Mouse (Mus musculus) layer of hippocampus, adult 9-10 months (tissue): ENCODE measurements around the gene Abhd16a.
A peak's percentile ranks its signal among the peaks of the same experiment; 100 is the strongest.

Experiments
- DNase-seq: peaks from one replicate; pipeline ENCODE4 v3.0.0; 2022; ENCODE audit warnings: low spot score

Gene Abhd16a

DNA sequence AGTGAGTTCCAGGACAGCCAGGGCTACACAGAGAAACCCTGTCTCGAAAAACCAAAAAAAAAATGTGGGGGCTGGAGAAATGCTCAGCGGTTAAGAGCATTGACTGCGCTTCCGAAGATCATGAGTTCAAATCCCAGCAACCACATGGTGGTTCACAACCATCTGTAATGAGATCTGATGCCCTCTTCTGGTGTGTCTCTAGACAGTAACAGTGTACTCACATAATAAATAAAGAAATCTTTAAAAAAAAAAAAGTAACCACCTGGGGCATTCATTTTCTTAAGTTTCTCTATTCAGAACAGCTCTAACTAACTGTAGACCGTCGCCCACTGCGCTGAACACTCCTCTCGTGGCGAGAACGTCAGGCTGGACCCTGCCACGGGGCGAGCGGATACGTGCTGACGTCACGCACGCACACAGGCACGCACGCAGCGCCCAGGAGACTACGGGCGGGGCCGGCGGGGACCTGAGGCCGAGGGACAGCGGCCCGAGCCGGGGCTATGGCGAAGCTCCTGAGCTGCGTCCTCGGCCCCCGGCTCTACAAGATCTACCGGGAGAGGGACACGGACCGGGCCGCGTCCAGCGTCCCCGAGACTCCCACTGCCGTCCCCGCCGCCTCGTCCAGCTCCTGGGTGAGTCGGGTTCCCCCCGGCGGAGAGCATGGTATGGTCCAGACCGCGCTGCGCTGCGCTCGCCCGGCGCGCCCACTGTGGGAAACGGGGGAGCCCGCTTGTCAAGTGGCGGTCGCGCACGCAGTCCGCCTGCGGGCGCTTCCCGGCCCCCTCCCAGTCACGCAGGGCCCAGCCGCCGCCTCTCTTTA is at the start of gene Abhd16a:
Gene Abhd16a (plus strand): TSS at position 439 of the 820 bp plus-strand sequence.
- DNase-seq, result peak; percentile 86

DNA sequence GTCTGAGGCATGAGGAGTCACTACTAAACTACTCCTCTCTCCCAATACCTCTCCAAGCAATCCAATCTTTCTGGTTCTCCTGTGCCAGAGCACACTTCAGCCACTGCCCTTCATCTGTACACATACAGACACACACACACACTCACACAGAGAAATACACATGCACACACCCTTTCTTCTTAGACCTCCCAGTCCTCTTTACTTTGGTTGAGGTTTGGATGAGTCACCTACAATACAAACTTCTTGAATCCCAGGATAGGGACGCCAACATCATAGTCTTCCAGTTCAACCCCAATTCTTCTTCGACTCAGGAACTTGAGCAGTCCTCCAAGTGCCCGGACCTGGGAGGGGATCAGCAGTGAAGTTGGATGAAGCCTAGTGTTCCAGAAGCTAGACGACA is 45.3 kb upstream of the Abhd16a start:
- DNase-seq, result no peak

DNA sequence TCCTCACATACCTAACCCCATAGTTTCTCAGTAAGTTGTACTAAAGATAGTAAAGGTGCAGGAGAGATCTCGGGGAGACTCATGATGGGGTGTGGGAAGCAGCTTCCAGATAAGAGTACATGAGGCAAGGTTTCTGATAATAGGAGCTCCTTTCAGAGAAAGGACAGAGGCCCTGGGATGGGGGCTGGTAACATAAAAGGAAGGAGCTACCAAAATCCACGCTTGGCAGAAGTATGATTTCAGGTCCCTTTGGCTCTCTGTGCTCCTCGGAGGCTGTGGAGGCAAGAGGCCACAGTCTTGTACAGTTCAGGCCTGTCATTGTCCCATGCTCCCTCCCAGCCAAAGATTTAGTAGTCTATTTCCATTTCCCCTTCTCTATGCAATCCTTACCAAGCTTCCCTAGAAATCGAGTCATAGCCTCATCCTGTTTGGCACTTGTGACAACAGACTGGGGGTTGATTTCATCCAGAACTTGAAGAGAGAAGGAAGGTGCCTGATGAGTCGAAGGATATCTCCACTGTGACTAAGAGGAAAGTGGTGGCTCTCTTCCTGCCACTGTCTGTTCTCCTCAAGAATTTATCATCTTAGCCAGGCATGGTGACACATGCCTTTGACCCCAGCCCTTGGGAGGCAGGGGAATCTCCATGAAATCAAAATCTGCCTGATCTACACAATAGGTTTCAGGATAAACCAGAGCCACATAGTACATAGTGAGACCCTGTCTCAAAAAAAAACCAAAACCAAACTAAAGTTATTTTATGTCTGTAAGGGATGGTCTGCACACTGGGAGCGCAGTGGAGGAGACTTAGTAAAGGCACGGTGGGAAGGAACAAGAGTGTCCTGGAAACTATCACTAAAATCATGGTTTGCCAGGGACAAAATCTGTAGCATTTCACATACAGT is 43.9 kb upstream of the Abhd16a start:
- no peak for DNase-seq

DNA sequence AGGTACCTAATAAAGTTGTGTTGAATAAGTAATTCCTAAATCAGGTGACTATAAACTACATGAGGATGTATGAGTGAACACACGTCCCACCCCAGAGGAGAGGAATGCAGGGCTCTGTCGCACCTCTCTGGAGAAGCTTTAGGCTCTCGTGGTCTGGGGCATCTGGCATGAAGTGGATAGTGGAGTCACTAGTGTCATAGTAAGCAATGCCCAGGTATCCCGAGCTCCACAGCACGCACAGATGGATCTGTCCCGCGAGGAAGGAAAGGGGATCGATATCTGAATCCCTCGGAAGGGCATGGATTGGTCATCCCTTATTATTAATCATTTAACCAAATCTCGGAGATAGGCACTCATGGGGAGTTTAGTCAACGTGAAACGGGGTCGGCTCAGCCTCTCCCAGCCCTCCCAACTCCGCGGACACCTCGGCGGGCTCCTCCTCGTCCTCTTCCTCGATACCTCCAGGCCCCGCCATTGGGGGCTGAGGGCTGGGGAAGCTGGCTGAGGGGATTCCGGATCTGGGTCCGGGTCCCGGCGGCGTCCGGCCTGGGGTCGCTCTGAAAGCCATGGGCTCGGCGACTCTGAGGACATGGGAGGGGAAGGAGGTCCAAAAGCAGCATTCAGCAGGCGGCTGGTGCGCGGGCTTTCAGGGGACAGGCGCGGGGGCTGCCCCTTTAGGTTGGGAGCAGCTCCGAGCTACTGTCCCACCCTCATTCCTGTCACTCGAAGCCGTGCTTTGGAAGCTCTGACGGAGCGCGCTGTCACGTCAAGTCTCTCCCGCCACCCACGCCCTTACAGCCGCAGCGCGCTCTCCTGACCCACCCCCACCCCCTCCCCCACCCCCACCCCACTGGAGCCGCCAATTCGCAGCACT is 43.0 kb upstream of the Abhd16a start:
- DNase-seq, result no peak

DNA sequence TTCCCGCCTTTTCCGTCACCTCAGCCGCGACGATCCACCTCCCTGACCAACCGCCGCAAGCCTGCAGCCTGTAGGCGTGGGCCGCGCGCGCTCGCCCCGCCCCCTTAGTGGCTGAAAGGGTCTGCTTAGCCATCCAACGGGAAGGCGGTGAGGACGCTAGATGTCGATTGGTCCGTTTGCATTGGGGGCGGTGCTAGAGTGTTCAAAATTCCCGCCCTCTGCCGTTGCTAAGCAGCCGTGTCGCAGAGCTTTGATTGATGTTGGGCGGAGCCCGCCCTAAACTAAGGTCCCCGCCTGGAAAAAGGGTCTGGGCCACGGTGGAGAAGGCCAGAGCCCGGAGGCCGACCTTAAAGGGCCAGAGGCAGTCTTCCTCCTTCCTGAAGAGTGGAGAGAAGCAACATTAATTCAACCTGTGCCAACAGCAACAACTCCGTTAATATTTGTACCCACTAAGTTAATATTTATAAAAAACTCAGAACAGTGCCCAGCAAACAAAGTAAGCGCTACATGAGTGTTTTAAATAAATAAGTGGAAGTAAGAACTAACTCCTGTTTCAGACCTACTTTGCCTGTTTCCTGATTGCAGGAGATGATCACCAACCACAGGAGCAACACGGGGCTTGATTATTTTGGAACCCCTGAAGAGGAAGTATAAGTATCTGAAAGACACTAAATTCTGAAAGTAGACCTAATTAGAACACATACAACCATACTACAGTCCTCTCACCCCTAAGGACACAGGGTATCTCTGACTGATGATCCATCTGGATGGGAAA is 42.2 kb upstream of the Abhd16a start, which contains the start of gene Msh5:
Gene Msh5 (minus strand): TSS at position 65 of the 775 bp plus-strand sequence.
- peak; percentile 79 for DNase-seq

DNA sequence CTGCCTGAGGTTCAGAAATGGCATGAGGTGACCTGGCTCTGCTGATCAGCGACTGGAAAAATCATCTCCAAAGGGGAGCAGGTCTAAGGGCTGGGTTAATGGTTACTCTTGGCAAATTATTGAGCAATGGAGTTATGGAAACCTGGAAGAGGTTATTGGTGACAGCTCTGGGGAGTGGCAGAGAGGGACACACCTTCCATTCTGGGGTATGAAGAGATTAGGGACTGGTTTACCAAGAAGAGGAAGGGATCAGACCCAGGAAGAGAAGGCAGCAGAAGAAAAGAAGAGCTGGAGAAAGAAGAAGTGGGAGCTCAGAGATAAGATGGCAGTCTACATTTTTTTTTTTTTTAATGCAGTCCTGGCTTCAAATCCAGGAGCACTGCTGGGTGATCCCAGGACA is 41.4 kb upstream of the Abhd16a start:
- DNase-seq, result no peak

DNA sequence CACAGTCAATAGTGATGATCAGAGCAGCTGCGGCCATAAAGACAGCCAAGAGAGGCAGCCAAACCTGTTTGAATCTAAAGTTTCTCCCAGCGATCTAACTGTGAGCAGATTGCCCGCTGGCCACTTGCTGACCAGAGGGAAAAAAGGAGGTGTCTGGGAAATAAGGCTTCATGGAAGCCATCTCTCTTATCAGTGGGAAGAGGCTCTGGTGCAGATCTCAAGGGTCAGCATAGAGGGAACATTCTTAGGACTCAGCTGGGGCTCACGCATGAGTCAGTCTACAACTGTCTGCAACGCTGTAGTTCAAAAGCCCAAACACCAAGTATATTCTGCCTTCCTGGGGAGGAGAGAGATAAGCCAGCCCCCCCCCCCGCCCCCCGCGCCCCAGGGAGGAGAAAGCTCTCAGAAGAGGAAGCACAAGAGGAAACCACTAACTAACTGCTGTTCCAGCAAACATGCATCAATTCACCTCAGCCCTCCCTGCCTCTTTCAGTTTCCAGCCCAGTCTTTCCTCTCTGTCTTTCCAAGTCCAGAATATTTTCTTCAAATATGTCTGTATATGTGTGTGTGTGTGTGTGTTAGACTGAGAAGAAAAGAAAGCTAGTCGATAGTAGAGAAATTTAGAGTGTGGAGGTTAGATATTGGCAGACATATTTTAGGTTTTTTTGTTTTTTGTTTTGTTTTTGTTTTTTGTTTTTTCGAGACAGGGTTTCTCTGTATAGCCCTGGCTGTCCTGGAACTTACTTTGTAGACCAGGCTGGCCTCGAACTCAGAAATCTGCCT is 40.7 kb upstream of the Abhd16a start:
- no peak for DNase-seq

DNA sequence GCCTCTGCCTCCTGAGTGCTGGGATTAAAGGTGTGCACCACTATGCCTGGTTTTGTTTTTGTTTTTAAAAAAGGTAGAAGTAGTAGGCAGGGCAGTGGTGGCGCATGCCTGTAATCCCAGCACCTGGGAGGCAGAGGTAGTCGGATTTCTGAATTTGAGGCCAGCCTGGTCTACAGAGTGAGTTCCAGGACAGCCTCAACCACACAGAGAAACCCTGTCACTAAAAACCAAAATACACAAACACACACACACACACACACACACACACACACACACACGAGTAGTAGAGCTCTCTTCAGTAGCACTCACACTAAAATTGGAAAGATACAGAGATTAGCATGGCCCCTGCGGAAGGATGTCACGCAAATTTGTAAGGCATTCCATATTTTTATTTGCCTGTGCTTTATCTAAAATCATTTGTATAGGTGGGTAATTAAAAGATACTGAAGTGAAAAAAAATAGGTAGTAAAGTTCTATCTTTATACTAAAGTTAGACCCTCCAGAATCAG is 40.1 kb upstream of the Abhd16a start:
- DNase-seq, result no peak

DNA sequence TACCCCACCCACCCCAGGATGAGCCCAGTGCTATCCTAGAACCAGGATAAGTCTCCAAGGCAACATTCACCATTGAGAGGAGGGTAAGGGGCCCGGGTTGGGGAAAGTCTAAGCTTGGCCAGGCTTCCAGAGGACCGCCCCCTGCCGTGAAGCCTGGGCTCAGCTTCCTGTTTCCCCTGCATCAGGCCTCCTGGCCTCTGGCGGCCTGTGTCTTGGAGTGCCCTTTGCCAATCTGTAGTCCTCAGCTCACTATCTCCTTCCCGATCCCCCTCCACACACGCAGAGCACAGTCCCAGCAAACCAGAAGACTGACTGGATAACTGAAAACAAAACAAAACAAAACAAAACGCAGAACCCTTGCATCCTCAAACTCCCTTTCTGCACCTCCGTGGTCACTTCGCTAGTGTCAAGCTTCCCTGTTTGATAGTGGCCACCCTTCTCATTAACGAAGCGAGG is 39.5 kb upstream of the Abhd16a start, which contains the start of gene Clic1:
Gene Clic1 (plus strand): TSS at position 406 of the 456 bp plus-strand sequence.
- DNase-seq, result no peak

DNA sequence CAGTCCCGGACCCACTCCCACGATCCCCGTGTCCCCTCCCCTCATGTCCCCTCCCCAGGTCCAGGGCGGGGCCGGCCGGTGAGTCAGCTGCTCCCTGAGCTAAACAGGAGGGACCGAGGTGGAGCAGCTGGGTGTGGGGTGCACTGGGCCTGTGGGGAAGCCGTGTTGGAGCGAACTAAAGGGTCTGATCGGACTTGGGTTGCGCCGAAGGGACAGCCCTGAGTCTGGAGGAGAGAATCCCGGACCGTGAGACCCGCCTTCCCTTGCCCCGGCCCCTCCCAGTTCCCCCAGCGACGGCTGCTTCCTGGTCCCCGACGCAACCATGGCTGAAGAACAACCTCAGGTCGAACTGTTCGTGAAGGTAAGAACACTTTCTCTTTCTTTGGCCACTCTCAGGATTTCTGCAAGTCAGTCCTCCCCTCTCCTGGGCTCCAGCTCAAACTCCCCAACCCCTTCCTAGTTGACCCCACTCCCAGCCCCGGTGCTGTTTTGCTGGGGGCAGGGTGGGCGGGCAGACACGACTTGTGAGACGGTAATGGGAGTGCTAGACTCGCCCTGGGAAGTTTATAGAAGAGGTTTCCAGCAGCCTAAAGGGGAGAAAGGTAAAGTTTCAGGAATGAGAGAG is 38.8 kb upstream of the Abhd16a start:
- DNase-seq, result no peak

DNA sequence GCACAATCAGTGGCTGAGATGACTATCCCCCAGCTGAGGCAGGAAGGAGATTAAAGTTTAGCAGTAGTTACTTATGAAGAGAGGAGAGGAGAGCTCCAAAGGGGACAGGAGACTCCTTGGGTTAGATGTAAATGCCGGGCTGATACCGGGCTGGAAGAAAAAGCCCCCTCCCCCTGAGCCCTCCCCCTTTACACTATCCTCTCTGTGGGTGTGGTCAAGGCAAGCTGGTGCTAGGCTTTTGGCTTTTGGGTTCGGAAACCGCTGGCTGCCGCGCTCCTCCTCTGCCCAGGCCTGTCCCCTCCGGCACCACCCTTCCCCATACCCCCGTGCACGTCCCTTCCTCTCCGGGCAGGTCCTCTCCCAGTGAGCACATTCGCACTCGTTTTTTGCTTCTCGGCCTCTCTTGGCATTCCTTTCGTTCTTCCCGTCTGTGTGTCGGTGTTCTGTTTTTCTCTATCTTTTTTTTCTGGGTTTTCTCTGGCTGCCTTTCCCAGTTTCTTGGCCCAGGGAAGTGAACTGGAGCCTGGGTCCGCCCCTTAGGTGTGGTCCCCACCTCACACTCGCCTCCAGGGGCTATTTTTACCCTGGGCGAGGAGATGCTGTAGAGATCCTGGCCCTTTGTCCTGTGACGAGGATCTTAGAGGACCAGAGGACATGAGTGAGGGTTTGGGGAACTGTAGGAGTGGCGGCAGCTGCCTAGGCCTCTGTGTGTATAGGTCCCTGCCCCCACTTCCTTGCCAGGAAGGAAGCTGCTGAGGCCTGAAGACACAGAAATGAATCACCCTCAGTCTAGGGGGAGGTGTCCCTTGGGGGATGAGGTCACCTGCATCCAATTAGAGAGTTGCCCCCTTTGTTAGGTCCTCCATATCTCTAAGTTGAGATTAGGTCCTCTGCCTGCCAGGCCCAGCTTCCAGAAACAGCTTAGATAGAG is 37.6 kb upstream of the Abhd16a start:
- no peak for DNase-seq

DNA sequence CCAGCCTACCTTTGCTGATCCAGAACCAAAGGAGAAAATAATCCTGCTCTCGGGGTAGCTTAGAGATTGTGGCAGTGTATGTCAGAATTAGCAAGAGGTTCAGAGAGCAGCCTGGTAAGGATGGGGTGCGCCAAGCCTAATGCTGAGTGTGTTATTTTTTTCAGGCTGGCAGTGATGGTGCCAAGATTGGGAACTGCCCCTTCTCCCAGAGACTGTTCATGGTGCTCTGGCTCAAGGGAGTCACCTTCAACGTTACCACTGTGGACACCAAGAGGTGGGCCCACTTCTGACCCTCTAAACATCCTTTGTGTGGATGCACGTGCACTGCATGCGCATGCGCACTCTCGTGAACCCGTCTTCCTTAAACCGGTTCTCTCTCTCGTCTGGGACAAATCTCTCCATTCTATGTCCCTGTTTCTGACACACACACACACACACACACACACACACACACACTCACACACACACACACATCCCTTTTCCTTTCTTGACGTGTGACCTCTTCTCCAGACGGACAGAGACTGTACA is 36.7 kb upstream of the Abhd16a start:
- DNase-seq, result no peak

DNA sequence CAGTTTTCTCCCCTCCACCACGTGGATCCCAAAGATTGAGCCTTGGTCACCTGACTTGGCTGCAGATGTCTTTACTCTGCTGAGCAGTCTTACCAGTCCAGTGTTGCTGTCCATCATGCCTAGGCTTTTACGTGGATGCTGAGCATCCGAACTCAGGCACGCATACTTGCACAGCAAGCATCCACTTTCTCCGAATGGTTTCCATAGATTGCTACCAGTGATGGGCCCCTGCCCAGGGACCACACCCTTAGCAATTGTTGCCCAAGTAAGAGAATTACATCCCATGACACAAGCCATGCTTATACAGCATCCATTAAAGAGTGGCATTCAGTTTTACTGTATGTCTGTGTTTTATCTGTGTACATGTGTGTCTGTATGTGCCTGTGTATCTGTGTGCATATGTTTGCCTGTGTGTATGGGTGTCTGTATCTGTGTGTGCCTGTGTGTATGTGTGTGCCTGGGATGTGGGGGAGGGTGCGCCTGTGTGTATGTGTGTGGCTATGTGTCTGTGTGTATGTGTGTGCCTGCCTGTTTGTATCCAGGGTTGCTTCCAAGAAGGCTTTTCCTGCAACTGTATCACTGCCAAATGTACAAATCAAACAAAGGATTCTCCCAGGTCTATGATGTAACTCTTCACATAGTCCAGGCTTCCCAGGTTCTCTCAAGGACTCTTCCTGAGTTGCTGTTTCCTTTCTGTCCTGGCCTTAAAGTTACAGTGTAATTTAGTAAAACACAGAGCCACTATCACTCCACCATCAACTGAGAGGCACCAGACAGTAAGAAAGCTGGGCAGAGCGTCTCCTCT is 33.2 kb upstream of the Abhd16a start:
- DNase-seq, result no peak

DNA sequence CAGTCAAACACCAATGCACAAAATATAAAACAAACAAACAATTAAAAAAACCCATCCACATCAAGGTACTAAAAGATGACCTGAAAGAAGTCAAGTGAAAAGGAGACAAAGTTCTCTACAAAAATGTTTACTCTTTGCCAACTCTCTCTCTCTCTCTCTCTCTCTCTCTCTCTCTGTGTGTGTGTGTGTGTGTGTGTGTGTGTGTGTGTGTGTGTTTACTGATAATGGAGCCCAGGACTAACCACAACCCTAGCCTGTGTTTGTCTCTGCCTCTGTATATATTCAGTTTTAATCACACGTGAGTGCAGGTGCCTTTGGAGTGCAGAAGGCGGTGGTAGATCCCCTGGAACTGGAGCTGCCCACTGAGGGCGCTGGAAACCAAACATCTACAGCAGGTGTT is 32.0 kb upstream of the Abhd16a start:
- no peak for DNase-seq

DNA sequence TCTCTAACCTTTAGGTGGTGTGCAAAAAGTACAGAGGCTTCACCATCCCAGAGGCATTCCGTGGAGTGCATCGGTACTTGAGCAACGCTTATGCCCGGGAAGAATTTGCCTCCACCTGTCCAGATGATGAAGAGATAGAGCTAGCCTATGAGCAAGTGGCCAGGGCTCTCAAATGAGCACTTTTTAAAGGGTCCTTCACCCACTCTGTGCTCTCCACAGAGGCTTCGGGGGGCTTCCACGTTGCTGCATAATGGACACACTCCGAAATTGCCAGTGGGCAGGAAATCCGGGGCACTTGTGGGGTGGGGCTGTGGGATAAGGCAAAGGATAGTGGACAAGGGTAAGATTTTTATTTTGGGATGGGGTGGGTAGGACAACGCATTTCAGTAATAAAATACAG is 30.7 kb upstream of the Abhd16a start:
- no peak for DNase-seq

DNA sequence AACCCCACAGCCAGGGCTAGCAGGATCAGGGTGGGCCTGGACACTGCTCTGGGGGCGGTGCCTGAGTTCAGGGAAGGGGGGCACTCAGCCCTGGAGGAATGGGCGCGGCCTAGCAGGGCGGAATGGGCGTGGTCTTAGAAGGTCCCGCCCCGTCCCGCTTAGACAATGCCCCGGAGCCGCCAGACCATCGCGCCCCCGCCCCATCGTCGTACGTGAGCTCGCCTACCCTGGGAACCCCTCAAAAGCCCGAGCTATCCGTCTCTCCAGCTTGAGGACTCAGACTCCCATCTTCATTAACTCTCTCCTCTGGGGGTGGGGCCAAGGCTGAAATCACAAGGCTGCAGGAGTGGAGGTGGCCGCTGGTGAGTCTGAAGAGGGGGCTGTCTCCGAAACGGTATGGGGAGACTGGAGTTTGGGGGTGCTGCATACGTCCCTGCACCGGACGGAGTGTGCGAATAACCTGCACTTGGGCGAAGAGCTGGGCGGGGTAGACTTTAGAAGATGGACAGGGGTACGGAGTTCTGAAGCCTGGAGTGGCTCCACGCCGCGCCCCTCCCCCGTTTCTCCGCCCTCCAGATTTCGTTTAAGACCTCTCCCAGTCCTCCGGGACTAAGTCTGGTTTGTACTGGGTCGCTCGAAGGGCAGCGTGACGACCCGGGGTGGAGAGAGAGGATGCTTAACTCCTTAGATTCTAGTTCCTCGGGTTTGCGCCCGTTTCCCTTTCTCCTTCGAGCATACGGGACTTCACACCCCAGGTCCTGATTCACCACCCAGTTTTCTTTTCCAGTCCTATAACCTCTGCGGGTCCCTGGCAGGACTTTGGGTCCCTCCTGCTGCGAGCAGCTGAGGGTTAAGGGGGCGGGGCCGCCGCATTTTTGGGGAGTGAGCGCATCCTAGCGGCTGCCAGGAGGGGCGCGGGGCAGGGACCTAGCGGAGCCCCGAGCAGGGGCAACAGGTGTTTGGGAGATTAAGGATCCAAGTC is 29.9 kb upstream of the Abhd16a start, which contains the start of gene Ddah2:
Gene Ddah2 (plus strand): TSS at position 125 of the 982 bp plus-strand sequence.
- no peak for DNase-seq
